Mouse (Mus musculus): ENCODE data around the gene Tspan6. TPM values are rescaled to one million over a fixed set of nuclear protein-coding genes. Genes with fewer than 3 reads are reported as not detected.
A peak's percentile ranks its signal among the peaks of the same experiment; 100 is the strongest.

Tspan6 gene
- 273 and 288 TPM in 2 replicates for polyA plus RNA-seq (2015; fragmentation: Nextera tagmentation; extraction: Ambion mirVana)

DNA sequence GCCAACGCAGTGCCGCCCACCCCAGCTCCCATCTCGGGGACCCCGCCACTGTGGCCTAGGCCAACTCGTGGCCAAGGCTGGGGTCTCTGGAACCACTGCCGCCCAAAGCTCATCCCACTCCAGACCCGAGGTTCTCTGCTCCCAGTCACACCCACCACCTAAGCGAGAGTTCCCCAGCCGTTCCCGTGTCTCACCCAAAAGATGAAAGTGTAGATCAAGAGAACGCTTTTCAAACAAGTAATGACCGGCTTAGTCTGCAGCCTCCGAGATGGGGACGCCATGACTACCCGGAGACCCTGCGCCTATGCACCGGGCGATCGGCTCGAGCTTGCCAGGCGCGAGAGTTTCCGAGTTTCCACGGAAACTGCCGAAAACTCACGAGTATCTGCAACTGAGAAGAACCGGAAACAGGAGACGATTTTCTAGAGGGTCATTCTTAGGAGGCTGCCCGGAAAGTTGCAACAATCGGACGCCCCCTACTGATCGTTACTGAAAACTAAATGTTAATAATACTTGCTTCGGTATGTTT is at the start of gene Tspan6:
TSS of gene Tspan6 (minus strand) at position 416 of the 529 bp plus-strand sequence.
- Histone ChIP-seq H3K4me2 (ENCODE audit: low read length) (peak within 1 kb of the TSS; percentile 55), H3K27ac (ENCODE audit: low read depth, low read length) (peak within 1 kb of the TSS; percentile 75), H3K9ac (ENCODE audit: low read depth, low read length) (peak within 1 kb of the TSS; percentile 65), H3K36me3 (ENCODE audit: control insufficient read depth, insufficient read depth, low read length) (0 out of 2 replicates have a peak, but pooled peaks cover 2% of the 10 kb centered on the region), H3K4me1 (ENCODE audit: control insufficient read depth, insufficient read depth, low read depth, low read length) (no peaks in the 10 kb centered on the region), H3K9me3 (ENCODE audit: control insufficient read depth, low read length) (no peaks in the 10 kb centered on the region), H3K27me3 (replicated peaks; ENCODE audit: control insufficient read depth, insufficient read depth, low read length) (no peaks in the 10 kb centered on the region), H3K4me3 (ENCODE audit: low read length) (peak within 1 kb of the TSS; percentile 56)
- ATAC-seq = peak; percentile 98
- WGBS = 27% methylated on average over 31 of the region's 33 CpGs

DNA sequence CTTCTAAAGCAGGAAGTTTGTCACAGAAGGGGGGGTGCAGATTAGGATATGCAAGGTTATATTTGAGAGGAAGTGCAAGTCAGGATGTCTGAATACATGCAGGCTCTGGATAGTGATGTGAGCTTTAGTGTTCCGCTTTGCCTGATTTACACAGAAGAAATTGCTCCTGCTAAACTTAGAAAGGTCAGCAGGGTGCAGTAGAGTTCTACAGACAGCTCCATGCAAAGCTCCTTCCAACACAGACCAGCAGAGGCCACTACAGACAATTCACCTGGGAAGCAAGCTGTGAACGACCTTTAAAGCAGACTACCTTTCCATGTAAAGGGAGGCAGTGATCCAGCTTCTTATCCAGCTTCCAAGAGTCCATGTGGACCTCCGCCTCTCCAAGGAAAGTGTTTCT is 49.2 kb upstream of the Tspan6 start:
- H3K27ac ChIP-seq (ENCODE audit: low read depth, low read length) = no peak overlapping the region
- H3K4me2 ChIP-seq (ENCODE audit: low read length) = no peak overlapping the region
- H3K9me3 ChIP-seq (ENCODE audit: control insufficient read depth, low read length) = no peaks in the 10 kb centered on the region
- H3K36me3 ChIP-seq (ENCODE audit: control insufficient read depth, insufficient read depth, low read length) = no peaks in the 10 kb centered on the region
- H3K9ac ChIP-seq (ENCODE audit: low read depth, low read length) = no peak overlapping the region
- no peak overlapping the region for H3K4me3 ChIP-seq (ENCODE audit: low read length)
- no peaks in the 10 kb centered on the region for H3K27me3 ChIP-seq (replicated peaks; ENCODE audit: control insufficient read depth, insufficient read depth, low read length)
- peak; percentile 82 for ATAC-seq
- H3K4me1 ChIP-seq (ENCODE audit: control insufficient read depth, insufficient read depth, low read depth, low read length) = no peaks in the 10 kb centered on the region
- WGBS = 33% methylated on average over 3 of the region's 3 CpGs

DNA sequence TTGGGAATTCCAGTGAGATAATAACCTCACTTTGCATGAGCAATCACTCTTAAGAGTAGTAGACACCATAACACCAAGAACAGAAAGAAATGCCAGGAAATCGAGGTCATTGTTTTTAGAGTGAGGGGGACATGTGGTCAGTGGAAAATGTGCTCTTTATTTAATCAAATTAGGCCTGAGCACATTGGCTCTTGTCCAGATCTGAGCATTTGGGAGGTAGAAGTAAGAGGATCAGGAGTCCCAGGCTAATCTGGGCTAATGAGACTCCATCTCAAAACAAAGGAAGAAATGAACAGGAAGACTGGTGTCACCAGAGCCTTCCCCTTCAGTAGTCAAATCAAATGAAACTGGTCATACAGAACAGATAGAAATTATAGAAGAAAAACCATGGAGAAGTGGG is 41.3 kb upstream of the Tspan6 start:
- H3K9ac ChIP-seq (ENCODE audit: low read depth, low read length) = no peak overlapping the region
- ATAC-seq = no peak
- H3K4me3 ChIP-seq (ENCODE audit: low read length) = no peak overlapping the region
- no peaks in the 10 kb centered on the region for H3K4me1 ChIP-seq (ENCODE audit: control insufficient read depth, insufficient read depth, low read depth, low read length)
- WGBS = 68% methylated on average over 1 of the region's 1 CpGs
- no peaks in the 10 kb centered on the region for H3K9me3 ChIP-seq (ENCODE audit: control insufficient read depth, low read length)
- no peaks in the 10 kb centered on the region for H3K36me3 ChIP-seq (ENCODE audit: control insufficient read depth, insufficient read depth, low read length)
- no peak overlapping the region for H3K4me2 ChIP-seq (ENCODE audit: low read length)
- no peaks in the 10 kb centered on the region for H3K27me3 ChIP-seq (replicated peaks; ENCODE audit: control insufficient read depth, insufficient read depth, low read length)
- no peak overlapping the region for H3K27ac ChIP-seq (ENCODE audit: low read depth, low read length)

DNA sequence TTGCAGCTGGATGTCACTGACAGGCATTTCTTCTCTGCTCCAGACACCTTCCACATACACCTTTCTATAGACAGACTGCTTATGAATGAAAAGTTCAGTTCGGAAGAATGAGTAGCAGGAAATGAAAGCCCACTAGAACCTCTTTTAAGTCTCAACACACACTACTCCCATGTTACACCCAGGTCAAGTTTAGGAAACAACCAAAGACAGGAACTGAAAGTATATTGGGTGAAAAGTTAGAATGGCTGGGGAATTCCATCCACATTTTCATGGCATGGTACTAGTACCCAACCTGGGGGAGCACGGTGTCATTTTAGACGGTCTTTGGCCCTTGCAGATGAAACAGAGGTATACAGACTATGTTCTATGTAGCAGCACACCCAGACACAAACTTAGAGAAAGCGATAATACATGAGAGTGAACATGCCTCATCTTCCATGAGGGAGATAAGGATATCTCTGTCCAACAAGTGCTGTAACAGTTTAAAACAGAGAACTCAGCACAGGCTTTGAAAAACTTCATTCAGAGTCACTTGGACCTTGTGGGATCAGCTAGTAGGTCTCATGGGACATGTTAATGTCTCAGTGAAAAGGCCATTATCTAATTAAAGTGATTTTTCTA is 38.5 kb upstream of the Tspan6 start:
- H3K9me3 ChIP-seq (ENCODE audit: control insufficient read depth, low read length) = no peaks in the 10 kb centered on the region
- H3K27ac ChIP-seq (ENCODE audit: low read depth, low read length) = no peak overlapping the region
- H3K4me3 ChIP-seq (ENCODE audit: low read length) = no peak overlapping the region
- no peaks in the 10 kb centered on the region for H3K4me1 ChIP-seq (ENCODE audit: control insufficient read depth, insufficient read depth, low read depth, low read length)
- ATAC-seq = no peak
- H3K27me3 ChIP-seq (replicated peaks; ENCODE audit: control insufficient read depth, insufficient read depth, low read length) = no peaks in the 10 kb centered on the region
- H3K9ac ChIP-seq (ENCODE audit: low read depth, low read length) = no peak overlapping the region
- no peaks in the 10 kb centered on the region for H3K36me3 ChIP-seq (ENCODE audit: control insufficient read depth, insufficient read depth, low read length)
- H3K4me2 ChIP-seq (ENCODE audit: low read length) = no peak overlapping the region
- WGBS = 86% methylated on average over 4 of the region's 4 CpGs

DNA sequence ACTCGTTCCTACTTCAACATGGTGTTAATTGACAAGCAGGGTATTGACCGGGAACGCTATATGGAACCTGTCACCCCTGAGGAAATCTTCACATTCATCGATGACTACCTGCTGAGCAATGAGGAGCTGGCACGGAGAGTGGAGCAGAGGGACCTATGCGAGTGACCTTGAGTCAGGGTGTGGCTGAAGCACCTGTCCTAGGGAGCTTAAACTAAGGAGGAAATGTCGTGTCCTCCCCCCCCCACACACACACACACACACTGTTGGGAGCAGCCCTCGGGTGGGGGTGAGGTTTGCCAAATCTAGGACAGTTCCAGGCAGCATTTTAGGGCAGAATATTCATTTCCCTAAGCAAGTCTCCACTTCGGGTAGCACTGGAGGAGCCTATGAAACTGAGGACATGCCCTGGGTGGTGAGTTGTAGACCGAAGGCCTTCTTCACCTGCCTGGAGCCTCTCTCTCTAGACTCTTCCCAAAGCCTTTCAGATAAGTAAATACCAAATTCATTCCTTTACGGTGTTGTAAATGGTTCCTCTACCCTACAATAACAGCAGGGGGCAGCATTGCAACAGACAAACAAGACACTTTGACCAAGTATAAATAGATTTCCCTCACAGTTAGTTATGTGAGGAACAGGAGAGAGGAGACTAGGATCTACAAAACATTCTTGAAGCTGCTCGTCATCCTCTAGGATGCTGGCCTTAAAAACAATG is 33.2 kb upstream of the Tspan6 start:
- H3K9me3 ChIP-seq (ENCODE audit: control insufficient read depth, low read length) = no peaks in the 10 kb centered on the region
- no peaks in the 10 kb centered on the region for H3K27me3 ChIP-seq (replicated peaks; ENCODE audit: control insufficient read depth, insufficient read depth, low read length)
- 70% methylated on average over 11 of the region's 12 CpGs for WGBS
- H3K9ac ChIP-seq (ENCODE audit: low read depth, low read length) = no peak overlapping the region
- H3K4me3 ChIP-seq (ENCODE audit: low read length) = no peak overlapping the region
- no peaks in the 10 kb centered on the region for H3K36me3 ChIP-seq (ENCODE audit: control insufficient read depth, insufficient read depth, low read length)
- ATAC-seq = no peak
- no peak overlapping the region for H3K4me2 ChIP-seq (ENCODE audit: low read length)
- no peak overlapping the region for H3K27ac ChIP-seq (ENCODE audit: low read depth, low read length)
- H3K4me1 ChIP-seq (ENCODE audit: control insufficient read depth, insufficient read depth, low read depth, low read length) = no peaks in the 10 kb centered on the region

DNA sequence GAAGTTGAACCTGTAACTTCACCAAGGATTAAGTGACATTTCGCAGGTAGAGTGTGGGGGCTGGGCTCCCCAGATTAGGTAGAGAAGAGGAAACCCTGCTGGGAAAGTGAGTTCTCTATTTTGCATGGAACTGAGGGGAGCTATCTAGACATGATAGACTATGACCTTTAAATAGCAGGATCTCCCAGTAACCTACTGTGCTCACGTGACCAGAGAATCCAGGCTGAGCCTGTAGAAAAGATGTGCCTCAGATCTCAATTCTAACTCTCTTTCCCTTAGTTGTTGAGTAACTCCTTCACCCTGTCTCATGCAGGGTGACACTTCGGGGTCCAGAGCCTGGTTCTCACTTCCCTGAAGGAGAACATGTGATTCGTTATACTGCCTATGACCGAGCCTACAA is 28.5 kb upstream of the Tspan6 start:
- WGBS = 82% methylated on average over 5 of the region's 5 CpGs
- no peak overlapping the region for H3K4me2 ChIP-seq (ENCODE audit: low read length)
- ATAC-seq = no peak

DNA sequence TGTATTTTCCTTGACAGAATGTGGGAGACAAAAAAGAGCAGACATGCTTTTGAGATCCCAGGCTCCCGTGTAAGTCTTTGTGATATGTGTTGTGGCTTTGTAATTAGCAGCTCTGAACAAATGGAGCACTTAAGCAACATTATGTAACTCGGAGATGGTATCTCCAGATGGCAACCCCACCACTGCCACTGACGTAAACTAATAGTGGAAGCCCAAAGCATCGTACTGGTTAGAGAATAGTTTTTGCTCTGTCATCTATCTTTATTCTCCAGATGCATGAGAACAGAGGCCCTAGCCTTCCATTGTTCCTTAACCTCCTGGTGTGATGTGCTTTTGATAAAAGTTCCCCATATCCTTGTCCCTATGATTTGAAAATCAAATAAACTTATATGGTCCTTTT is 23.0 kb upstream of the Tspan6 start:
- Histone ChIP-seq H3K4me1 (ENCODE audit: control insufficient read depth, insufficient read depth, low read depth, low read length) (no peaks in the 10 kb centered on the region), H3K27me3 (replicated peaks; ENCODE audit: control insufficient read depth, insufficient read depth, low read length) (no peaks in the 10 kb centered on the region), H3K36me3 (ENCODE audit: control insufficient read depth, insufficient read depth, low read length) (no peaks in the 10 kb centered on the region), H3K4me2 (ENCODE audit: low read length) (no peak overlapping the region), H3K4me3 (ENCODE audit: low read length) (no peak overlapping the region), H3K27ac (ENCODE audit: low read depth, low read length) (no peak overlapping the region), H3K9me3 (ENCODE audit: control insufficient read depth, low read length) (no peaks in the 10 kb centered on the region), H3K9ac (ENCODE audit: low read depth, low read length) (no peak overlapping the region)
- ATAC-seq = no peak
- WGBS = 77% methylated on average over 4 of the region's 4 CpGs

More for the DNA sequence above, 28.5 kb upstream of the Tspan6 start:
- H3K9me3 ChIP-seq (ENCODE audit: control insufficient read depth, low read length) = no peaks in the 10 kb centered on the region
- H3K9ac ChIP-seq (ENCODE audit: low read depth, low read length) = no peak overlapping the region
- H3K27me3 ChIP-seq (replicated peaks; ENCODE audit: control insufficient read depth, insufficient read depth, low read length) = no peaks in the 10 kb centered on the region
- no peaks in the 10 kb centered on the region for H3K36me3 ChIP-seq (ENCODE audit: control insufficient read depth, insufficient read depth, low read length)
- no peaks in the 10 kb centered on the region for H3K4me1 ChIP-seq (ENCODE audit: control insufficient read depth, insufficient read depth, low read depth, low read length)
- H3K4me3 ChIP-seq (ENCODE audit: low read length) = no peak overlapping the region
- no peak overlapping the region for H3K27ac ChIP-seq (ENCODE audit: low read depth, low read length)

DNA sequence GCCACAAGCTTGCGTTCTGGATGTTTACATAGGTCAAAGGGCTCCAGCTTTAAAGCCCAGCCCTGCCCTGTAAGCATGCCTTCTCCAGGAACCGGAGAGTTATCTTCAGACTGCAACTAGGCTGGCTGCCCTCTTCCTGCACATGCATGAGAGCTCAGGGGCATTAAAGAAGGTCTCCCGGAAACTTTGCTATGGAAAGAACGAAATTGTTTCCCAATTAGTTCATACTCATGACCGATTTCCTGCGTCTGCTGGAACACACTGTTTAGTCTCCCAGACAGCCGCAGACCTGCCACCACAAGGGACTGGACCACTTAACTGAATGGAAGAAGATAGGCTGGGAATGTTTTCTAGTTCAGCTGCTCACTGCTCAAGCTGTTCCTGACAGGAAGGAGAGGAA is 16.0 kb upstream of the Tspan6 start:
- Histone ChIP-seq H3K9ac (ENCODE audit: low read depth, low read length) (no peak overlapping the region), H3K27ac (ENCODE audit: low read depth, low read length) (no peak overlapping the region)
- WGBS = 69% methylated on average over 7 of the region's 7 CpGs

DNA sequence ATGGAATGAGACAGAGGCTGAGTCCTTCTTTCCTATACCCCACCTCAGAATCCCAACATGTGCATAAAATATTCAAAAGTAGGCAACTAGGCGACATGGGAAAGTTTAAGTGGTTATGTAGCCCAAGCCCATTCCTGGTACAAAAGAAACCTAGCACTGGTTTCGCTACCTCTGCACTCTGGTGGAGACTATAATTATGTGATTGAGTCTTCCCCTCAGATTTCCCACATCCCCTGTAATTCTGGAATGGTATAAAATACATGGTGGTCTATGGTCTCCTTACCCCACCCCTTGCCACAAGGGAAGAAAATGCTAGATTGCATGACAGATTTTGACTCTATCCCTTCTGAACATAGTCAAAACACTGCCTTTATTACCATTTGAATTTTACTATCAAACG is 14.8 kb upstream of the Tspan6 start:
- Histone ChIP-seq H3K9me3 (ENCODE audit: control insufficient read depth, low read length) (no peaks in the 10 kb centered on the region), H3K36me3 (ENCODE audit: control insufficient read depth, insufficient read depth, low read length) (no peaks in the 10 kb centered on the region), H3K27ac (ENCODE audit: low read depth, low read length) (no peak overlapping the region), H3K4me3 (ENCODE audit: low read length) (no peak overlapping the region), H3K4me1 (ENCODE audit: control insufficient read depth, insufficient read depth, low read depth, low read length) (no peaks in the 10 kb centered on the region), H3K4me2 (ENCODE audit: low read length) (no peak overlapping the region), H3K27me3 (replicated peaks; ENCODE audit: control insufficient read depth, insufficient read depth, low read length) (no peaks in the 10 kb centered on the region), H3K9ac (ENCODE audit: low read depth, low read length) (no peak overlapping the region)
- 87% methylated on average over 3 of the region's 3 CpGs for WGBS
- no peak for ATAC-seq

More for the DNA sequence above, 16.0 kb upstream of the Tspan6 start:
- Histone ChIP-seq H3K4me3 (ENCODE audit: low read length) (no peak overlapping the region), H3K4me2 (ENCODE audit: low read length) (no peak overlapping the region), H3K36me3 (ENCODE audit: control insufficient read depth, insufficient read depth, low read length) (no peaks in the 10 kb centered on the region), H3K4me1 (ENCODE audit: control insufficient read depth, insufficient read depth, low read depth, low read length) (no peaks in the 10 kb centered on the region), H3K27me3 (replicated peaks; ENCODE audit: control insufficient read depth, insufficient read depth, low read length) (no peaks in the 10 kb centered on the region), H3K9me3 (ENCODE audit: control insufficient read depth, low read length) (no peaks in the 10 kb centered on the region)
- no peak for ATAC-seq

All from hindbrain, embryonic 16.5 days (tissue).